Mouse (Mus musculus) cerebellum, adult 2 months (tissue): ENCODE measurements around the gene Zfp94.

Experiments used
- CTCF ChIP-seq: fragments of 200-500 bp; IDR thresholded peaks from 2 replicates; pipeline ENCODE4 v1.5.1; 2011; ENCODE audit warnings: low read depth, mild to moderate bottlenecking, control low read depth, low read length, moderate library complexity, borderline replicate concordance; ENCODE audit not compliant: insufficient read depth
- POLR2A ChIP-seq: fragments of 200-500 bp; IDR thresholded peaks from 2 replicates; pipeline ENCODE4 v1.6.1; 2011; ENCODE audit warnings: low read length, control low read depth, borderline replicate concordance; ENCODE audit not compliant: insufficient read depth

DNA sequence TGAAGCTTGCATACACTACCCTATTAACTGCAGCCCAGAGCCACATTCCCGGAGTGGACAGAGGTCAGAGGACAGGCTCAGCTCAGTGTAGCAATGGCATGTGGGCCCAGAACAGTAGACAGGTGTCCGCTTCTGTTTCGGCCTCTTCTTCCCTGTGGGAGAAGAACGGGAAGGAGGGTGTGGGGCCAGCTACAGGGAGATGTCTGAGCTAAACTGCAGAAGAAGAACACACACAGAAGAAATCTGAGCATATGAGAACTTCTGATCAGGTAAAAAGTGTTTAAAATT is 35.7 kb downstream of the Zfp94 start:
- TF ChIP-seq CTCF (no peak), POLR2A (no peak)
